Mouse (Mus musculus) left cerebral cortex, postnatal 25 days (tissue): ENCODE results near the gene Arl15. TPM values are rescaled to one million over a fixed set of nuclear protein-coding genes. Genes with fewer than 3 reads are reported as not detected.
A peak's percentile ranks its signal among the peaks of the same experiment; 100 is the strongest.

Experiments
- DNase-seq, 2 experiments: peaks; one replicate each; pipeline ENCODE4 v3.0.0; 2022; ENCODE audit warnings: low spot score in 2 of 2, mixed read lengths in 1 of 2
- intact Hi-C: fragments of 180-260 bp; cut with DNase I; formaldehyde crosslinking; loops from one replicate; pipeline ENCODE4 v1.15.1; 2025
- total RNA-seq, 2 experiments: library from RNA; stranded (reverse); gene quantifications; 2 replicates each; pipeline ENCODE4 v1.2.3; 2021

Gene Arl15
- total RNA-seq, 2 experiments from 2014 or later, result 33.7 to 40.8 TPM

- intact Hi-C loops, result no loop called here
- DNase-seq, result no peak
Measured at GRCm38 (mm10) chr13:113840421-113840820, 46.1 kb downstream of the Arl15 start.

- intact Hi-C loops, result no loop called here
Measured at GRCm38 (mm10) chr13:113842411-113843309, 48.4 kb downstream of the Arl15 start.

GRCm38 (mm10) chr13:113843310-113843649 is 49.0 kb downstream of the Arl15 start:
- no peak for DNase-seq
- intact Hi-C loops, result no loop called here

More at GRCm38 (mm10) chr13:113842411-113843309, 48.4 kb downstream of the Arl15 start:
- DNase-seq, result no peak

- intact Hi-C loops, result no loop called here
- DNase-seq, result no peak
Measured at GRCm38 (mm10) chr13:113843901-113844300, 49.6 kb downstream of the Arl15 start.

- no peak for DNase-seq
- intact Hi-C loops, result no loop called here
Measured at GRCm38 (mm10) chr13:113844717-113845116, 50.4 kb downstream of the Arl15 start.

- no peak for DNase-seq
- intact Hi-C loops, result no loop called here
Measured at GRCm38 (mm10) chr13:113845229-113845628, 50.9 kb downstream of the Arl15 start.

GRCm38 (mm10) chr13:113846413-113846812 is 52.1 kb downstream of the Arl15 start:
- intact Hi-C loops, result no loop called here
- DNase-seq, result no peak

GRCm38 (mm10) chr13:113850431-113851034 is 56.2 kb downstream of the Arl15 start:
- no peak for DNase-seq

GRCm38 (mm10) chr13:113851602-113852375 is 57.5 kb downstream of the Arl15 start:
- intact Hi-C loops, result no loop called here

More at GRCm38 (mm10) chr13:113850431-113851034, 56.2 kb downstream of the Arl15 start:
- intact Hi-C loops, result no loop called here

GRCm38 (mm10) chr13:113852376-113852666 is 58.0 kb downstream of the Arl15 start:
- intact Hi-C loops, result no loop called here

More at GRCm38 (mm10) chr13:113851602-113852375, 57.5 kb downstream of the Arl15 start:
- DNase-seq, result peak in 1 of 2 experiments; percentile 35

GRCm38 (mm10) chr13:113854146-113854545 is 59.8 kb downstream of the Arl15 start:
- intact Hi-C loops, result loop anchor here (2.0 kb wide), 1 partner anchor 59 kb away; the partner anchor contains the start of gene Arl15
- no peak for DNase-seq

More at GRCm38 (mm10) chr13:113852376-113852666, 58.0 kb downstream of the Arl15 start:
- no peak for DNase-seq

GRCm38 (mm10) chr13:113854551-113855312 is 60.4 kb downstream of the Arl15 start:
- intact Hi-C loops, result loop anchor here (2.0 kb wide), 1 partner anchor 60 kb away; the partner anchor contains the start of gene Arl15
- DNase-seq, result no peak

GRCm38 (mm10) chr13:113856946-113857345 is 62.6 kb downstream of the Arl15 start:
- DNase-seq, result no peak
- intact Hi-C loops, result no loop called here

GRCm38 (mm10) chr13:113858667-113859391 is 64.5 kb downstream of the Arl15 start:
- no peak for DNase-seq

GRCm38 (mm10) chr13:113859392-113859776 is 65.1 kb downstream of the Arl15 start:
- no peak for DNase-seq
- intact Hi-C loops, result no loop called here

More at GRCm38 (mm10) chr13:113858667-113859391, 64.5 kb downstream of the Arl15 start:
- intact Hi-C loops, result no loop called here

GRCm38 (mm10) chr13:113860816-113861215 is 66.5 kb downstream of the Arl15 start:
- intact Hi-C loops, result no loop called here
- no peak for DNase-seq

- no peak for DNase-seq
- intact Hi-C loops, result no loop called here
Measured at GRCm38 (mm10) chr13:113861231-113861630, 66.9 kb downstream of the Arl15 start.

- intact Hi-C loops, result no loop called here
- no peak for DNase-seq
Measured at GRCm38 (mm10) chr13:113862951-113863350, 68.6 kb downstream of the Arl15 start.

- intact Hi-C loops, result loop anchor here (1.0 kb wide), 2 partner anchors 69 to 170 kb away; partner anchors contain the start of gene Arl15
- DNase-seq, result no peak
Measured at GRCm38 (mm10) chr13:113863688-113864087, 69.4 kb downstream of the Arl15 start.
